Mouse (Mus musculus): Measurements from ENCODE around the gene Sigmar1. TPM values are rescaled to one million over a fixed set of nuclear protein-coding genes. Genes with fewer than 3 reads are reported as not detected.

Gene Sigmar1
- polyA plus RNA-seq, 1 experiment from 2014 or later, result 87.4 TPM

Other genes with a start within 250 kb of the Sigmar1 start
- 0.55 TPM in 1 of 2 replicates, not detected in the other for gene 1110017D15Rik, start 238.8 kb downstream of the Sigmar1 start, polyA plus RNA-seq (2015; fragmentation: Nextera tagmentation; extraction: Ambion mirVana)
- gene Fam219a, start 186.6 kb downstream of the Sigmar1 start, polyA plus RNA-seq (2015; fragmentation: Nextera tagmentation; extraction: Ambion mirVana), result 1.9 and 2.8 TPM in 2 replicates
- 1.6 and 1.7 TPM in 2 replicates for gene Dnaic1, start 186.4 kb downstream of the Sigmar1 start, polyA plus RNA-seq (2015; fragmentation: Nextera tagmentation; extraction: Ambion mirVana)
- 19.1 and 22.6 TPM in 2 replicates for gene Enho, start 115.8 kb downstream of the Sigmar1 start, polyA plus RNA-seq (2015; fragmentation: Nextera tagmentation; extraction: Ambion mirVana)
- 19.8 and 22.1 TPM in 2 replicates for gene Cntfr, start 59.1 kb downstream of the Sigmar1 start, polyA plus RNA-seq (2015; fragmentation: Nextera tagmentation; extraction: Ambion mirVana)
- gene Il11ra1, start 56.2 kb downstream of the Sigmar1 start, polyA plus RNA-seq (2015; fragmentation: Nextera tagmentation; extraction: Ambion mirVana), result 137 and 157 TPM in 2 replicates
- 76.2 and 83.6 TPM in 2 replicates for gene Rpp25l, start 42.6 kb downstream of the Sigmar1 start, polyA plus RNA-seq (2015; fragmentation: Nextera tagmentation; extraction: Ambion mirVana)
- gene Dctn3, start 33.0 kb downstream of the Sigmar1 start, polyA plus RNA-seq (2015; fragmentation: Nextera tagmentation; extraction: Ambion mirVana), result 128 and 132 TPM in 2 replicates
- gene Arid3c, start 25.0 kb downstream of the Sigmar1 start, polyA plus RNA-seq (2015; fragmentation: Nextera tagmentation; extraction: Ambion mirVana), result 0.12 and 0.17 TPM in 2 replicates
- 50.7 and 52.5 TPM in 2 replicates for gene Galt, start 929 bp downstream of the Sigmar1 start, polyA plus RNA-seq (2015; fragmentation: Nextera tagmentation; extraction: Ambion mirVana)
- 36.5 and 42.4 TPM in 2 replicates for gene Ccl27a, start 18.1 kb upstream of the Sigmar1 start, polyA plus RNA-seq (2015; fragmentation: Nextera tagmentation; extraction: Ambion mirVana)
- 21.7 and 22.4 TPM in 2 replicates for gene Gm21541, start 147.5 kb upstream of the Sigmar1 start, polyA plus RNA-seq (2015; fragmentation: Nextera tagmentation; extraction: Ambion mirVana)
- 1.9 and 2.2 TPM in 2 replicates for gene Gm20878, start 185.4 kb upstream of the Sigmar1 start, polyA plus RNA-seq (2015; fragmentation: Nextera tagmentation; extraction: Ambion mirVana)
- gene Fam205a4, start 209.9 kb upstream of the Sigmar1 start, polyA plus RNA-seq (2015; fragmentation: Nextera tagmentation; extraction: Ambion mirVana), result 0.21 TPM in 2 replicates

Measured in kidney, embryonic 15.5 days (tissue).